In genomic region chr7:109967805-109968579, GRCm38 (mm10) we compare ENCODE assay signal across 9 mouse cellular contexts. TPM values are rescaled to one million over a fixed set of nuclear protein-coding genes. Genes with fewer than 3 reads are reported as not detected.
DNase-seq lines count a peak whose midpoint lies in the region; ATAC-seq lines count a peak whose summit lies in the region.
"Had no signal": no experiment of that assay in that cellular context is flagged by ENCODE, and none has a peak within 500 bp of the region (broad histone marks: within the 10 kb centered on the region; RNA-seq: fewer than 3 reads in every experiment).

No protein-coding gene starts in this region.

- peaks cover 9% of the 10 kb centered on the region for H3K36me3 ChIP-seq in heart, embryonic 12.5 days

- no peak for ATAC-seq in heart, embryonic 12.5 days (ENCODE audit: insufficient number of reproducible peaks, low FRiP score)
- ATAC-seq in neutrophil, adult 5-6 weeks (ENCODE audit: extremely low read depth, insufficient number of reproducible peaks, low FRiP score, poor library complexity, severe bottlenecking): peak; percentile 99

- no peaks in the 10 kb centered on the region for H3K27me3 ChIP-seq in heart, embryonic 12.5 days (replicated peaks)
- H3K27me3 ChIP-seq: liver, embryonic 13.5 days had no signal

- no peak overlapping the region for H3K4me2 ChIP-seq in heart, embryonic 12.5 days
- H3K4me2 ChIP-seq: liver, embryonic 13.5 days had no signal

- peaks cover 18% of the 10 kb centered on the region for H3K4me1 ChIP-seq in heart, embryonic 12.5 days (replicated peaks)
- H3K4me1 ChIP-seq: liver, embryonic 13.5 days had no signal

- H3K27ac ChIP-seq in heart, embryonic 12.5 days (ENCODE audit: poor library complexity, severe bottlenecking): peak overlapping the region; percentile 31; the same call in 1 of the 2 replicates
- H3K27ac ChIP-seq: liver, embryonic 13.5 days had no signal

- H3K9me3 ChIP-seq in heart, embryonic 12.5 days (replicated peaks): no peaks in the 10 kb centered on the region

- no peak overlapping the region for H3K4me3 ChIP-seq in heart, embryonic 12.5 days
- H3K4me3 ChIP-seq: liver, embryonic 13.5 days had no signal

- peak; percentile 19 to 34 for DNase-seq in lung, adult 18-20 months
- DNase-seq in lung, postnatal 14 days: no peak
- peak; percentile 60 for DNase-seq in cerebellum, adult 9-11 months
- DNase-seq in layer of hippocampus, postnatal 14 days (ENCODE audit: low spot score in 2 of 2): peak; percentile 41 to 73
- DNase-seq in adrenal gland, adult 8-10 months: no peak
- DNase-seq in gastrocnemius, adult 18-20 months (ENCODE audit: low spot score): no peak
- DNase-seq: liver, embryonic 13.5 days had no signal

- H3K9ac ChIP-seq in heart, embryonic 12.5 days: 0 out of 2 replicates have a peak overlapping the region, but pooled peaks have one; percentile 20
- H3K9ac ChIP-seq: liver, embryonic 13.5 days had no signal

- WGBS in heart, embryonic 12.5 days: 63% methylated on average over 11 of the region's 11 CpGs

RNA-seq across cellular contexts. Expression of gene Dennd5a, which starts 7.7 kb away (rescaled TPM):
- polyA plus RNA-seq in heart, embryonic 12.5 days (2016; fragmentation: Nextera tagmentation; extraction: Ambion mirVana): 50.3 and 52.2 TPM in 2 replicates
- 100 to 1,000 TPM; 182 to 205 TPM for total RNA-seq in layer of hippocampus, postnatal 14 days (2021)
- total RNA-seq in neutrophil, adult 5-6 weeks (2017): 181 and 184 TPM in 2 replicates
- 100 to 1,000 TPM; 171 to 249 (median 219) TPM for total RNA-seq in adrenal gland, adult 8-10 months (2022)
- 10 to 100 TPM; 36.2 to 47.5 TPM for total RNA-seq in gastrocnemius, adult 18-20 months (2021)

RNA-seq across cellular contexts. Expression of gene Tmem41b, which starts 18.7 kb away (rescaled TPM):
- polyA plus RNA-seq in heart, embryonic 12.5 days (2016; fragmentation: Nextera tagmentation; extraction: Ambion mirVana): 56.9 and 63.5 TPM in 2 replicates
- 10 to 100 TPM; 61.8 to 63.9 TPM for total RNA-seq in layer of hippocampus, postnatal 14 days (2021)
- 60.0 and 64.2 TPM in 2 replicates for total RNA-seq in neutrophil, adult 5-6 weeks (2017)
- 10 to 100 TPM; 46.7 to 60.3 (median 51.8) TPM for total RNA-seq in adrenal gland, adult 8-10 months (2022)
- total RNA-seq in gastrocnemius, adult 18-20 months (2021): 10 to 100 TPM; 23.3 to 26.9 TPM

RNA-seq across cellular contexts. Expression of gene Ipo7, which starts 50.1 kb away (rescaled TPM):
- polyA plus RNA-seq in heart, embryonic 12.5 days (2016; fragmentation: Nextera tagmentation; extraction: Ambion mirVana): 43.8 and 43.9 TPM in 2 replicates
- 10 to 100 TPM; 86.7 to 89.1 TPM for total RNA-seq in layer of hippocampus, postnatal 14 days (2021)
- 92.3 and 103 TPM in 2 replicates for total RNA-seq in neutrophil, adult 5-6 weeks (2017)
- 10 to 100 TPM; 70.6 to 95.7 (median 77.4) TPM for total RNA-seq in adrenal gland, adult 8-10 months (2022)
- total RNA-seq in gastrocnemius, adult 18-20 months (2021): 10 to 100 TPM; 88.3 to 92.0 TPM

Comparison
In these comparisons a context has a peak if more than half of its experiments do, and no peak if none do; other contexts are left out.
1. DNase-seq: peak in lung, adult 18-20 months (2 of 2), cerebellum, adult 9-11 months (single experiment) and layer of hippocampus, postnatal 14 days (2 of 2); none in lung, postnatal 14 days (single experiment), adrenal gland, adult 8-10 months (single experiment) and gastrocnemius, adult 18-20 months (single experiment).